Mouse (Mus musculus): ENCODE data around the gene Ano6.

The Ano6 gene

GRCm38 (mm10) chr15:95890368-95890767, 99.7 kb downstream of the Ano6 start:
- no peak for DNase-seq (ENCODE audit: low spot score)

GRCm38 (mm10) chr15:95892171-95892570, 101.5 kb downstream of the Ano6 start:
- DNase-seq (ENCODE audit: low spot score) = no peak

- DNase-seq (ENCODE audit: low spot score) = no peak
These were observed 102.3 kb downstream of the Ano6 start for GRCm38 (mm10) chr15:95892929-95893328.

- no peak for DNase-seq (ENCODE audit: low spot score)
These were observed 105.1 kb downstream of the Ano6 start for GRCm38 (mm10) chr15:95895699-95896098.

GRCm38 (mm10) chr15:95897653-95898052, 107.0 kb downstream of the Ano6 start:
- DNase-seq (ENCODE audit: low spot score) = no peak

GRCm38 (mm10) chr15:95898438-95898837, 107.8 kb downstream of the Ano6 start:
- no peak for DNase-seq (ENCODE audit: low spot score)

GRCm38 (mm10) chr15:95902396-95902795, 111.8 kb downstream of the Ano6 start:
- DNase-seq (ENCODE audit: low spot score) = no peak

- no peak for DNase-seq (ENCODE audit: low spot score)
These were observed 113.6 kb downstream of the Ano6 start for GRCm38 (mm10) chr15:95904247-95904646.

GRCm38 (mm10) chr15:95906017-95906749, 115.5 kb downstream of the Ano6 start:
- DNase-seq (ENCODE audit: low spot score) = peak; percentile 50

- DNase-seq (ENCODE audit: low spot score) = no peak
These were observed 116.2 kb downstream of the Ano6 start for GRCm38 (mm10) chr15:95906891-95907290.

GRCm38 (mm10) chr15:95907337-95907736, 116.7 kb downstream of the Ano6 start:
- DNase-seq (ENCODE audit: low spot score) = peak; percentile 64

- no peak for DNase-seq (ENCODE audit: low spot score)
These were observed 117.3 kb downstream of the Ano6 start for GRCm38 (mm10) chr15:95907909-95908308.

- DNase-seq (ENCODE audit: low spot score) = no peak
These were observed 119.6 kb downstream of the Ano6 start for GRCm38 (mm10) chr15:95910099-95910780.

GRCm38 (mm10) chr15:95914963-95915362, 124.3 kb downstream of the Ano6 start:
- no peak for DNase-seq (ENCODE audit: low spot score)

- no peak for DNase-seq (ENCODE audit: low spot score)
These were observed 124.8 kb downstream of the Ano6 start for GRCm38 (mm10) chr15:95915477-95915876.

GRCm38 (mm10) chr15:95917330-95917729, 126.7 kb downstream of the Ano6 start:
- no peak for DNase-seq (ENCODE audit: low spot score)

- DNase-seq (ENCODE audit: low spot score) = no peak
These were observed 129.4 kb downstream of the Ano6 start for GRCm38 (mm10) chr15:95920047-95920446.

- DNase-seq (ENCODE audit: low spot score) = no peak
These were observed 130.4 kb downstream of the Ano6 start for GRCm38 (mm10) chr15:95921072-95921471.

GRCm38 (mm10) chr15:95921639-95922038, 131.0 kb downstream of the Ano6 start:
- DNase-seq (ENCODE audit: low spot score) = no peak

GRCm38 (mm10) chr15:95922558-95922957, 131.9 kb downstream of the Ano6 start:
- no peak for DNase-seq (ENCODE audit: low spot score)

- DNase-seq (ENCODE audit: low spot score) = no peak
These were observed 134.8 kb downstream of the Ano6 start for GRCm38 (mm10) chr15:95925334-95925986.

GRCm38 (mm10) chr15:95929087-95929486, 138.4 kb downstream of the Ano6 start:
- DNase-seq (ENCODE audit: low spot score) = no peak

All from ovary, adult 18-20 months (tissue).